Mouse (Mus musculus): ENCODE measurements around the gene Agtpbp1. TPM values are rescaled to one million over a fixed set of nuclear protein-coding genes. Genes with fewer than 3 reads are reported as not detected.

Agtpbp1 gene
- 7.2 and 11.4 TPM in 2 replicates for polyA plus RNA-seq (2015; fragmentation: Nextera tagmentation; extraction: Ambion mirVana)

GRCm38 (mm10) chr13:59584947-59585647 is at the start of gene Agtpbp1, which contains the start of gene Naa35:
TSS of gene Agtpbp1 (minus strand) at chr13:59585227.
TSS of gene Naa35 (plus strand) at chr13:59585259.

Other genes starting within 250 kb of the Agtpbp1 start
- gene Naa35, start within 50 bp of the Agtpbp1 start, polyA plus RNA-seq (2015; fragmentation: Nextera tagmentation; extraction: Ambion mirVana): 33.9 and 36.4 TPM in 2 replicates
- 12.4 and 13.1 TPM in 2 replicates for gene Golm1, start 90.6 kb upstream of the Agtpbp1 start, polyA plus RNA-seq (2015; fragmentation: Nextera tagmentation; extraction: Ambion mirVana)
- gene 4921517D22Rik, start 108.9 kb upstream of the Agtpbp1 start, polyA plus RNA-seq (2015; fragmentation: Nextera tagmentation; extraction: Ambion mirVana): not detected in 2 replicates
- not detected in 2 replicates for gene Spata31d1a, start 125.1 kb upstream of the Agtpbp1 start, polyA plus RNA-seq (2015; fragmentation: Nextera tagmentation; extraction: Ambion mirVana)
- gene Spata31d1b, start 127.1 kb upstream of the Agtpbp1 start, polyA plus RNA-seq (2015; fragmentation: Nextera tagmentation; extraction: Ambion mirVana): not detected in 2 replicates
- not detected in 2 replicates for gene Spata31d1d, start 146.5 kb upstream of the Agtpbp1 start, polyA plus RNA-seq (2015; fragmentation: Nextera tagmentation; extraction: Ambion mirVana)
- gene 1700014D04Rik, start 161.5 kb upstream of the Agtpbp1 start, polyA plus RNA-seq (2015; fragmentation: Nextera tagmentation; extraction: Ambion mirVana): not detected in 2 replicates
- 188 and 190 TPM in 2 replicates for gene Isca1, start 184.6 kb upstream of the Agtpbp1 start, polyA plus RNA-seq (2015; fragmentation: Nextera tagmentation; extraction: Ambion mirVana)
- not detected in 2 replicates for gene Gm49354, start 197.0 kb upstream of the Agtpbp1 start, polyA plus RNA-seq (2015; fragmentation: Nextera tagmentation; extraction: Ambion mirVana)
- gene Tut7, start 237.9 kb upstream of the Agtpbp1 start, polyA plus RNA-seq (2015; fragmentation: Nextera tagmentation; extraction: Ambion mirVana): 26.7 and 28.3 TPM in 2 replicates

All from skeletal muscle tissue, postnatal 0 days (tissue).